Mouse (Mus musculus) intestine, postnatal 0 days (tissue): ENCODE measurements around the gene Epn2. TPM values are rescaled to one million over a fixed set of nuclear protein-coding genes. Genes with fewer than 3 reads are reported as not detected.

Source experiments
- ATAC-seq: fragments of 200-750 bp; cut with Nextera tagmentation; 2 replicates; pipeline ENCODE4 v1.8.0; 2017; ENCODE audit warnings: mild to moderate bottlenecking, moderate TSS enrichment, moderate library complexity
- H3K27ac ChIP-seq: fragments of 300-500 bp; sonication (generic); 2 replicates; pipeline ENCODE4 v1.5.1; 2014; ENCODE audit warnings: mild to moderate bottlenecking, low read depth, low read length, moderate library complexity
- H3K27me3 ChIP-seq: fragments of 300-500 bp; sonication (generic); replicated peaks from 2 replicates; pipeline ENCODE4 v1.6.1; 2014; ENCODE audit warnings: low read length, mixed read lengths; ENCODE audit not compliant: control insufficient read depth, insufficient read depth
- H3K36me3 ChIP-seq: fragments of 300-500 bp; sonication (generic); 2 replicates; pipeline ENCODE4 v1.6.1; 2014; ENCODE audit warnings: mild to moderate bottlenecking, moderate library complexity; ENCODE audit not compliant: control insufficient read depth, insufficient read depth
- H3K4me1 ChIP-seq: fragments of 300-500 bp; sonication (generic); replicated peaks from 2 replicates; pipeline ENCODE4 v1.6.1; 2014; ENCODE audit warnings: antibody characterized with exemption, low read length, mixed read lengths; ENCODE audit not compliant: control insufficient read depth, insufficient read depth
- H3K4me2 ChIP-seq: fragments of 300-500 bp; sonication (generic); replicated peaks from 2 replicates; pipeline ENCODE4 v1.6.1; 2014; ENCODE audit warnings: low read depth, mild to moderate bottlenecking, moderate library complexity
- H3K4me3 ChIP-seq: fragments of 300-500 bp; sonication (generic); 2 replicates; pipeline ENCODE4 v1.5.1; 2014; ENCODE audit warnings: low read depth, low read length
- H3K9ac ChIP-seq: fragments of 300-500 bp; sonication (generic); 2 replicates; pipeline ENCODE4 v1.6.1; 2014; ENCODE audit warnings: mild to moderate bottlenecking, low read depth, low read length
- H3K9me3 ChIP-seq: fragments of 300-500 bp; sonication (generic); 2 replicates; pipeline ENCODE4 v1.6.1; 2016; ENCODE audit warnings: mixed run types; ENCODE audit not compliant: control insufficient read depth
- CTCF ChIP-seq: sonication (generic); IDR thresholded peaks from 2 replicates; pipeline ENCODE4 v1.5.1; 2016; ENCODE audit warnings: low read depth, mild to moderate bottlenecking, control low read depth, antibody characterized with exemption, moderate library complexity
- WGBS: fragments of 180-500 bp; shearing (Covaris S2); extraction: QIAGEN DNeasy Blood & Tissue Kit; methylation state at CpG from one replicate; pipeline ENCODE4 v1.1.7; 2014; 5-methylcytosine and 5-hydroxymethylcytosine counted together
- polyA plus RNA-seq: library from polyadenylated mRNA; unstranded; fragments of >200 nt; fragmentation: Nextera tagmentation; extraction: Ambion mirVana; gene quantifications from 2 replicates; pipeline ENCODE4 v1.2.1, GENCODE M21; 2015

The Epn2 gene
- polyA plus RNA-seq, 1 experiment from 2014 or later, result 13.5 TPM

DNA sequence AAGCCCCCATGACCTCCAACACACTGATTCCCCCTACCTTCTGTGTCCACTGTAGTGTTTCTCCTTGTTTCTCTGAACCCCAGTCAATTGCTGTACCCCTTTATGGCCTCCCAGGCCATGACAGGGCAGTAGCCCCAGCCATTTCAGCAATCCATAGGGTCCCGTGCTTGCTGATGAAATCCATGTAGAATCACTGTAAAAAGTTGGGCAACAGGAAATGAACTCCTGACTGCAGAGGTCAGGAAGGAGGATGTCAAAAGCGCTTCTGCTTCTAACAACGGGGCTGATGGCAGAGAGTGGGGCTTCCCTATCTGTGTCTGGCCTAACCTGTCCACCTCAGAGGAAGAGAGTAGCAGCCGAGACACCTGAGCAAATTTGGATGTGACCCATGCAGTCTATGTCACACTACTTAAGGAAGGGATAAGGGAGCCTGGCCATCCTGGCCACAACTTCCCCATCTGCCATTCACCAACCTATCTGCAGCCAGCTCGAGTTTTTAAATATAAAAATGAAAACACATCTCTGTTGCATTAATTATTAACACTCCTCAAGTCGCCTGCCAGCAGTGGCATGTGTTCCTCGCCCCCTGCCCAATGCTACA lies 110.1 kb downstream of the Epn2 start:
- peak; percentile 33; the same call in 1 of the 2 replicates for ATAC-seq
- no peak overlapping the region for H3K27ac ChIP-seq
- WGBS, result 38% methylated on average over 7 of the region's 7 CpGs
- no peak for TF ChIP-seq CTCF
- H3K9me3 ChIP-seq, result no peaks in the 10 kb centered on the region
- no peak overlapping the region for H3K9ac ChIP-seq
- no peak overlapping the region for H3K4me3 ChIP-seq
- no peaks in the 10 kb centered on the region for H3K4me1 ChIP-seq
- H3K27me3 ChIP-seq, result no peaks in the 10 kb centered on the region
- H3K36me3 ChIP-seq, result no peaks in the 10 kb centered on the region
- H3K4me2 ChIP-seq, result no peak overlapping the region

DNA sequence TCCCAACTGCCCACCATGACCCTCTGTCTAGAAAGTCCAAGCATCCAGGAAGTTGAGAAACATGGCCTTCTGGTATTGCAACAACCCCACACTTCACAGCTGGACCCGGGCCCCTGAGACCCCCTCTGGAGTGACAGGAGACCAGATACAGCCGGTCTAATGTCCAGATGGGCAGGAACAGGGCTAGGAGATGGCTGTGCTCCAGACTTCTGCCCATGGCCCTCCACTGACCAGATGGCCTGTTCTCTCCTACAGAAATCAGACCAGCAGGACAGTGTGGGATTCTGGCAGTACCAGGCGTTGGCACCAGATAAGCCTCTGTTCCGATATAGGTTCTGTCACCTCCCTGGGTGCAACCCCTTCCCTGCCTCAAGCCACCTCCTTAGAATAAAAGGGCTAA lies 111.0 kb downstream of the Epn2 start:
- Histone ChIP-seq H3K4me3 (no peak overlapping the region), H3K27me3 (no peaks in the 10 kb centered on the region), H3K4me2 (no peak overlapping the region), H3K36me3 (no peaks in the 10 kb centered on the region), H3K27ac (no peak overlapping the region), H3K9ac (no peak overlapping the region), H3K4me1 (no peaks in the 10 kb centered on the region), H3K9me3 (no peaks in the 10 kb centered on the region)
- no peak for ATAC-seq
- 83% methylated on average over 4 of the region's 4 CpGs for WGBS
- no peak for TF ChIP-seq CTCF

Other genes with a start within 250 kb of the Epn2 start
- not detected in 2 replicates for gene Slc47a2, start 236.8 kb downstream of the Epn2 start, polyA plus RNA-seq
- gene Slc47a1, start 201.3 kb downstream of the Epn2 start, polyA plus RNA-seq, result 8.0 and 9.8 TPM in 2 replicates
- gene Rnf112, start 125.6 kb downstream of the Epn2 start, polyA plus RNA-seq, result 0.56 and 0.69 TPM in 2 replicates
- gene Mfap4, start 94.3 kb downstream of the Epn2 start, polyA plus RNA-seq, result 78.2 and 97.0 TPM in 2 replicates
- gene Mapk7, start 85.3 kb downstream of the Epn2 start, polyA plus RNA-seq, result 14.5 and 16.2 TPM in 2 replicates
- 6.1 TPM in 2 replicates for gene B9d1, start 74.5 kb downstream of the Epn2 start, polyA plus RNA-seq
- 3.7 and 3.9 TPM in 2 replicates for gene Grap, start 73.6 kb upstream of the Epn2 start, polyA plus RNA-seq
- gene Fam83g, start 104.4 kb upstream of the Epn2 start, polyA plus RNA-seq, result 20.7 and 21.9 TPM in 2 replicates
- gene Slc5a10, start 141.1 kb upstream of the Epn2 start, polyA plus RNA-seq, result 0.08 and 0.13 TPM in 2 replicates
- 15.1 and 16.8 TPM in 2 replicates for gene Prpsap2, start 182.4 kb upstream of the Epn2 start, polyA plus RNA-seq